28 mouse cellular contexts compared by ENCODE assay signal in the genomic region with DNA sequence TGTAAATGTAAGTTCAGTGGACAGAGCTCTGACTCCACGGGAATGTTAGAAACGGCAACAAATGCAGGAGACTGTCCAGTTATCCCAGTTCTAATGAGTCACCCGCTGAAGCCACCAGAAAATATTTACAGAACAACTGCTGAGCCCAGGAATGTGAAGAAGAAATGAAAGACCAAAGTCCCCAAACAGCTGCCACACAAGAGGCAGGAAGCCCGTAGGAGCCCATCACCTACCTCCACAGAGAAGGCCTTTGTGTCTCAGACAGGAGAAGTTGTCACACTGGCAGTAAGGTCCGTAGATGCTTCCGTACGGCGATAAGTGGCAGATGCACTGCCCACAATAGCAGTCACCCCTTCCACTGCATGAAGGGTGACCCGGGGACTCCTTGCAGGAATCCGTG.
A peak's percentile ranks its signal among the peaks of the same experiment; 100 is the strongest.
DNase-seq lines count a peak whose midpoint lies in the region; ATAC-seq and TF ChIP-seq lines count a peak whose summit lies in the region.
"Had no signal": no experiment of that assay in that cellular context is flagged by ENCODE, and none has a peak within 500 bp of the region (broad histone marks: within the 10 kb centered on the region; RNA-seq: fewer than 3 reads in every experiment).

No protein-coding gene starts in this region.

- H3K9ac ChIP-seq in lung, embryonic 14.5 days = no peak overlapping the region
- H3K9ac ChIP-seq: embryonic facial prominence, embryonic 13.5 days; forebrain, embryonic 12.5 days; forebrain, embryonic 15.5 days; hindbrain, embryonic 14.5 days had no signal

- no peak overlapping the region for H3K4me3 ChIP-seq in lung, embryonic 14.5 days (ENCODE audit: low read depth, low read length)
- H3K4me3 ChIP-seq: embryonic facial prominence, embryonic 10.5 days; embryonic facial prominence, embryonic 13.5 days; erythroblast, embryonic 14.5 days; forebrain, embryonic 12.5 days; forebrain, embryonic 15.5 days; heart, adult 2 months had no signal

- no peak overlapping the region for H3K27ac ChIP-seq in lung, embryonic 14.5 days (ENCODE audit: low read depth)
- H3K27ac ChIP-seq: embryonic facial prominence, embryonic 10.5 days; embryonic facial prominence, embryonic 13.5 days; forebrain, embryonic 12.5 days; forebrain, embryonic 15.5 days; heart, adult 2 months; hindbrain, embryonic 14.5 days; hindbrain, postnatal 0 days had no signal

- H3K4me2 ChIP-seq in lung, embryonic 14.5 days = no peak overlapping the region
- H3K4me2 ChIP-seq: embryonic facial prominence, embryonic 13.5 days; forebrain, embryonic 12.5 days; forebrain, embryonic 15.5 days; heart, embryonic 11.5 days; hindbrain, embryonic 14.5 days had no signal

- peak; percentile 12 for DNase-seq in lung, embryonic 14.5 days
- no peak for DNase-seq in lung, postnatal 25 days (ENCODE audit: low spot score)
- DNase-seq in 3134 (ENCODE audit: extremely low read depth, insufficient read length, low spot score) (peak; percentile 41), 3T3-L1 (ENCODE audit: low read depth, low spot score) (peak; percentile 46), Patski (ENCODE audit: low read depth, low spot score) (no peak)
- DNase-seq in layer of hippocampus, postnatal 36 days = no peak
- no peak for DNase-seq in c-Kit-positive CD71-positive TER-119-positive erythroid progenitor cells, embryonic 14.5 days (ENCODE audit: low spot score)
- DNase-seq: adrenal gland, postnatal 14 days; B cell, adult 2 months; cerebellum, adult 11-12 months; cerebellum, adult 8-10 months; cerebellum, postnatal 10 days; cerebellum, postnatal 36 days; embryo, embryonic 11 days; gastrocnemius, postnatal 25 days; heart, adult 2 months; heart, postnatal 4 days had no signal

- no peaks in the 10 kb centered on the region for H3K27me3 ChIP-seq in lung, embryonic 14.5 days (ENCODE audit: insufficient read depth, low read length)
- no peaks in the 10 kb centered on the region for H3K27me3 ChIP-seq in Patski
- H3K27me3 ChIP-seq: embryonic facial prominence, embryonic 13.5 days; forebrain, embryonic 15.5 days had no signal

- POLR2A ChIA-PET in Patski (lab: Charles Lee) = no interaction called here

- in situ Hi-C loops in Patski (cut with MboI; ENCODE audit: low pct_unique_long_range_greater_than_20kb) = no loop called here

- TF ChIP-seq CTCF in lung, embryonic 14.5 days (IDR thresholded peaks at IDR 0.05; ENCODE audit: low read depth) = no peak
- no peak for TF ChIP-seq CTCF in Patski (IDR thresholded peaks at IDR 0.05)

- WGBS in lung, embryonic 14.5 days = 62% methylated on average over 10 of the region's 10 CpGs

- H3K36me3 ChIP-seq in lung, embryonic 14.5 days (ENCODE audit: insufficient read depth) = no peaks in the 10 kb centered on the region
- H3K36me3 ChIP-seq: embryonic facial prominence, embryonic 10.5 days; embryonic facial prominence, embryonic 13.5 days; forebrain, embryonic 12.5 days; forebrain, embryonic 15.5 days had no signal

- no peaks in the 10 kb centered on the region for H3K9me3 ChIP-seq in lung, embryonic 14.5 days (ENCODE audit: low read depth, low read length)
- H3K9me3 ChIP-seq: embryonic facial prominence, embryonic 10.5 days; embryonic facial prominence, embryonic 13.5 days; forebrain, embryonic 12.5 days; forebrain, embryonic 15.5 days had no signal

- ATAC-seq in lung, embryonic 14.5 days (ENCODE audit: insufficient read depth) = no peak
- ATAC-seq in Patski = peak; percentile 47
- ATAC-seq: CD4-positive, CD25-positive, alpha-beta regulatory T cell, adult 4 months; forebrain, embryonic 15.5 days; hindbrain, postnatal 0 days; inflammation-experienced regulatory T-cells, adult 6 months; intestine, embryonic 16.5 days had no signal

- CTCF ChIA-PET in Patski (lab: Charles Lee) = interaction anchor here (0.7 kb wide), 1 partner anchor 19 kb away, joined by 3 read pairs; no protein-coding TSS in a partner anchor

- 0 out of 2 replicates have a peak, but pooled peaks cover 3% of the 10 kb centered on the region for H3K4me1 ChIP-seq in lung, embryonic 14.5 days (ENCODE audit: insufficient read depth)
- H3K4me1 ChIP-seq: embryonic facial prominence, embryonic 10.5 days; embryonic facial prominence, embryonic 13.5 days; forebrain, embryonic 12.5 days; forebrain, embryonic 15.5 days had no signal

Comparison
In these comparisons a context has a peak if more than half of its experiments do, and no peak if none do; other contexts are left out.
1. DNase-seq: peak in lung, embryonic 14.5 days (single experiment), 3134 (single experiment) and 3T3-L1 (single experiment); none in lung, postnatal 25 days (single experiment), Patski (single experiment), layer of hippocampus, postnatal 36 days (0 of 2) and c-Kit-positive CD71-positive TER-119-positive erythroid progenitor cells, embryonic 14.5 days (single experiment).